Mouse (Mus musculus): Measurements from ENCODE around the gene Bax. TPM values are rescaled to one million over a fixed set of nuclear protein-coding genes. Genes with fewer than 3 reads are reported as not detected.

The Bax gene
- polyA plus RNA-seq, 1 experiment, result not detected

- no peak overlapping the region for H3K27ac ChIP-seq (ENCODE audit: insufficient read depth, low read depth, low read length)
- H3K4me1 ChIP-seq (ENCODE audit: control insufficient read depth, insufficient read depth, low read length), result peaks cover 17% of the 10 kb centered on the region
- H3K4me3 ChIP-seq (ENCODE audit: insufficient read depth, low read depth, low read length), result no peak overlapping the region; the same call in 1 of the 2 replicates
- WGBS, result 9% methylated on average over 37 of the region's 37 CpGs
- TF ChIP-seq POLR2A (IDR thresholded peaks at IDR 0.05; ENCODE audit: insufficient read depth, low read depth, low read length), result no peak
- TF ChIP-seq CTCF (IDR thresholded peaks at IDR 0.05; ENCODE audit: insufficient read depth, low read depth, low read length), result no peak
Observed at GRCm38 (mm10) chr7:45415636-45416035, 51.1 kb downstream of the Bax start.

GRCm38 (mm10) chr7:45414740-45415224 lies 51.9 kb downstream of the Bax start:
- H3K4me1 ChIP-seq (ENCODE audit: control insufficient read depth, insufficient read depth, low read length), result peaks cover 17% of the 10 kb centered on the region
- TF ChIP-seq CTCF (IDR thresholded peaks at IDR 0.05; ENCODE audit: insufficient read depth, low read depth, low read length) (no peak), POLR2A (IDR thresholded peaks at IDR 0.05; ENCODE audit: insufficient read depth, low read depth, low read length) (no peak)
- no peak overlapping the region for H3K27ac ChIP-seq (ENCODE audit: insufficient read depth, low read depth, low read length)
- H3K4me3 ChIP-seq (ENCODE audit: insufficient read depth, low read depth, low read length), result no peak overlapping the region
- 39% methylated on average over 12 of the region's 12 CpGs for WGBS

DNA sequence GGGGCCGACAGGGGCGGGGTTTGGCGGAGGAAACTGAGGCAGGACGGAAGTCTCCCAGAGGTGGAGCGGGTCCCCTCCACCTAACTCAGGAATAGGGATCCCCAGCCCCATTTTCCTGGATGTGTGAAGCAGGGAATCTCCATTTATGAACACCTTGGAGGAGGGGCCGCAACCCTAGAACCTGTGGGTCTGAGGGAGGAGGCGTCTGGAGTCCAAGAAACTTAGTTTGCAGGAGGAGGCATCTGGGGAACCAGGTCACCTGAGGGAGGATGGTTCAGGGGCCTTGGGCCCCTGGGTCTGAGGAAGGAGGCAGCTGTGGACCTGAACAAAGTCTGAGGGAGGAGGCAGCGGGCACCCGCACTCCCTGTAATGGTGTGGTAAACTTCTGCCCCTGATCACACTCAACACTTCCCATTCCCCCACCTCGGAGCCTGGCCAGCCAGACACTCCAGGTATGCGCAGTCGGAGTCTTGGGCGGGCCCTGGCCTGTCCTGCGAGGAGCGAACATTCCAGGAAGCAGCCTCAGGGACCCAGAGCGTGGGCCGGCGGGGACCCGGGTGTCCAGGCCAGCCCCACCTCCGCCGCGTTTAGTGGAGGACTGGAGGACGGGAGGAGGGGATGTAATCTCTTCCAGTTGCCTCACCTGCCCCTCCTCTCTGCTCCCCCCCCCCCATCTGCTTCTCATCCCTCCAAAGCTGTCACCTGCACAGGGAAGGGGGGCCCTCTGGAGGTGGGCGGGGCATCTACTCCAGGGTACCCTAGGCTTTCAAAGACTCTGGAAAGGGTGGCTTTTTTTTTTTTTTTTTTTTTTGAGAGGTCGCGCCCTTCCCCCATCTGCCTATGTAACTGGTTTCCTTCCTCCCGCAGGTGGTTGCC lies 52.6 kb downstream of the Bax start:
- Histone ChIP-seq H3K4me1 (ENCODE audit: control insufficient read depth, insufficient read depth, low read length) (peaks cover 17% of the 10 kb centered on the region), H3K27ac (ENCODE audit: insufficient read depth, low read depth, low read length) (no peak overlapping the region), H3K4me3 (ENCODE audit: insufficient read depth, low read depth, low read length) (no peak overlapping the region)
- no peak for TF ChIP-seq CTCF (IDR thresholded peaks at IDR 0.05; ENCODE audit: insufficient read depth, low read depth, low read length)
- TF ChIP-seq POLR2A (IDR thresholded peaks at IDR 0.05; ENCODE audit: insufficient read depth, low read depth, low read length), result no peak
- 2% methylated on average over 27 of the region's 27 CpGs for WGBS

- Histone ChIP-seq H3K4me3 (ENCODE audit: insufficient read depth, low read depth, low read length) (peak within 1 kb of the TSS; percentile 32; the same call in 1 of the 2 replicates), H3K27ac (ENCODE audit: insufficient read depth, low read depth, low read length) (no peak within 1 kb of the TSS), H3K4me1 (ENCODE audit: control insufficient read depth, insufficient read depth, low read length) (peaks cover 17% of the 10 kb centered on the region)
- 4% methylated on average over 44 of the region's 45 CpGs for WGBS
- no peak for TF ChIP-seq POLR2A (IDR thresholded peaks at IDR 0.05; ENCODE audit: insufficient read depth, low read depth, low read length)
- TF ChIP-seq CTCF (IDR thresholded peaks at IDR 0.05; ENCODE audit: insufficient read depth, low read depth, low read length), result no peak
Observed at GRCm38 (mm10) chr7:45413113-45413863, 53.4 kb downstream of the Bax start, which contains the start of gene Ntf5. Ntf5 (plus strand) TSS chr7:45413695.

GRCm38 (mm10) chr7:45412421-45412820 lies 54.3 kb downstream of the Bax start:
- H3K4me1 ChIP-seq (ENCODE audit: control insufficient read depth, insufficient read depth, low read length), result peaks cover 17% of the 10 kb centered on the region
- H3K27ac ChIP-seq (ENCODE audit: insufficient read depth, low read depth, low read length), result no peak overlapping the region
- 88% methylated on average over 2 of the region's 2 CpGs for WGBS
- no peak overlapping the region for H3K4me3 ChIP-seq (ENCODE audit: insufficient read depth, low read depth, low read length)
- TF ChIP-seq CTCF (IDR thresholded peaks at IDR 0.05; ENCODE audit: insufficient read depth, low read depth, low read length) (no peak), POLR2A (IDR thresholded peaks at IDR 0.05; ENCODE audit: insufficient read depth, low read depth, low read length) (no peak)

Other genes with a start within 250 kb of the Bax start
- not detected in 2 replicates for gene Cd37, start 227.8 kb downstream of the Bax start, polyA plus RNA-seq (2012; ENCODE audit: insufficient read depth, insufficient read length, low replicate concordance, missing spikeins)
- not detected in 2 replicates for gene Slc6a16, start 225.8 kb downstream of the Bax start, polyA plus RNA-seq (2012; ENCODE audit: insufficient read depth, insufficient read length, low replicate concordance, missing spikeins)
- not detected in 2 replicates for gene Slc6a21, start 189.4 kb downstream of the Bax start, polyA plus RNA-seq (2012; ENCODE audit: insufficient read depth, insufficient read length, low replicate concordance, missing spikeins)
- gene Trpm4, start 133.1 kb downstream of the Bax start, polyA plus RNA-seq (2012; ENCODE audit: insufficient read depth, insufficient read length, low replicate concordance, missing spikeins), result not detected in 2 replicates
- gene Hrc, start 131.6 kb downstream of the Bax start, polyA plus RNA-seq (2012; ENCODE audit: insufficient read depth, insufficient read length, low replicate concordance, missing spikeins), result not detected in 2 replicates
- not detected in 2 replicates for gene Ppfia3, start 99.9 kb downstream of the Bax start, polyA plus RNA-seq (2012; ENCODE audit: insufficient read depth, insufficient read length, low replicate concordance, missing spikeins)
- not detected in 2 replicates for gene Lin7b, start 96.3 kb downstream of the Bax start, polyA plus RNA-seq (2012; ENCODE audit: insufficient read depth, insufficient read length, low replicate concordance, missing spikeins)
- gene Snrnp70, start 71.2 kb downstream of the Bax start, polyA plus RNA-seq (2012; ENCODE audit: insufficient read depth, insufficient read length, low replicate concordance, missing spikeins), result 1,039 and 1,720 TPM in 2 replicates
- gene Kcna7, start 61.2 kb downstream of the Bax start, polyA plus RNA-seq (2012; ENCODE audit: insufficient read depth, insufficient read length, low replicate concordance, missing spikeins), result not detected in 2 replicates
- not detected in 2 replicates for gene Ntf5, start 53.2 kb downstream of the Bax start, polyA plus RNA-seq (2012; ENCODE audit: insufficient read depth, insufficient read length, low replicate concordance, missing spikeins)
- not detected in 2 replicates for gene Lhb, start 46.1 kb downstream of the Bax start, polyA plus RNA-seq (2012; ENCODE audit: insufficient read depth, insufficient read length, low replicate concordance, missing spikeins)
- gene Gys1, start 32.1 kb downstream of the Bax start, polyA plus RNA-seq (2012; ENCODE audit: insufficient read depth, insufficient read length, low replicate concordance, missing spikeins), result not detected in 2 replicates
- gene Ruvbl2, start 28.8 kb downstream of the Bax start, polyA plus RNA-seq (2012; ENCODE audit: insufficient read depth, insufficient read length, low replicate concordance, missing spikeins), result not detected in 2 replicates
- 553 and 835 TPM in 2 replicates for gene Ftl1, start 7.0 kb downstream of the Bax start, polyA plus RNA-seq (2012; ENCODE audit: insufficient read depth, insufficient read length, low replicate concordance, missing spikeins)
- not detected in 2 replicates for gene Tulp2, start 15.0 kb upstream of the Bax start, polyA plus RNA-seq (2012; ENCODE audit: insufficient read depth, insufficient read length, low replicate concordance, missing spikeins)
- not detected in 2 replicates for gene Gm45808, start 19.9 kb upstream of the Bax start, polyA plus RNA-seq (2012; ENCODE audit: insufficient read depth, insufficient read length, low replicate concordance, missing spikeins)
- not detected in 2 replicates for gene Dhdh, start 21.9 kb upstream of the Bax start, polyA plus RNA-seq (2012; ENCODE audit: insufficient read depth, insufficient read length, low replicate concordance, missing spikeins)
- not detected in 2 replicates for gene Nucb1, start 43.5 kb upstream of the Bax start, polyA plus RNA-seq (2012; ENCODE audit: insufficient read depth, insufficient read length, low replicate concordance, missing spikeins)
- not detected in 2 replicates for gene Ppp1r15a, start 59.4 kb upstream of the Bax start, polyA plus RNA-seq (2012; ENCODE audit: insufficient read depth, insufficient read length, low replicate concordance, missing spikeins)
- not detected in 2 replicates for gene Plekha4, start 59.4 kb upstream of the Bax start, polyA plus RNA-seq (2012; ENCODE audit: insufficient read depth, insufficient read length, low replicate concordance, missing spikeins)
- gene Hsd17b14, start 88.0 kb upstream of the Bax start, polyA plus RNA-seq (2012; ENCODE audit: insufficient read depth, insufficient read length, low replicate concordance, missing spikeins), result not detected in 2 replicates
- gene Bcat2, start 103.3 kb upstream of the Bax start, polyA plus RNA-seq (2012; ENCODE audit: insufficient read depth, insufficient read length, low replicate concordance, missing spikeins), result not detected in 2 replicates
- gene Fgf21, start 148.6 kb upstream of the Bax start, polyA plus RNA-seq (2012; ENCODE audit: insufficient read depth, insufficient read length, low replicate concordance, missing spikeins), result not detected in 2 replicates
- gene Fut1, start 150.4 kb upstream of the Bax start, polyA plus RNA-seq (2012; ENCODE audit: insufficient read depth, insufficient read length, low replicate concordance, missing spikeins), result not detected in 2 replicates
- not detected in 2 replicates for gene Izumo1, start 154.9 kb upstream of the Bax start, polyA plus RNA-seq (2012; ENCODE audit: insufficient read depth, insufficient read length, low replicate concordance, missing spikeins)
- gene Rasip1, start 160.6 kb upstream of the Bax start, polyA plus RNA-seq (2012; ENCODE audit: insufficient read depth, insufficient read length, low replicate concordance, missing spikeins), result not detected in 2 replicates
- gene Mamstr, start 173.1 kb upstream of the Bax start, polyA plus RNA-seq (2012; ENCODE audit: insufficient read depth, insufficient read length, low replicate concordance, missing spikeins), result not detected in 2 replicates
- not detected in 2 replicates for gene Fut2, start 199.5 kb upstream of the Bax start, polyA plus RNA-seq (2012; ENCODE audit: insufficient read depth, insufficient read length, low replicate concordance, missing spikeins)
- not detected in 2 replicates for gene Ntn5, start 217.1 kb upstream of the Bax start, polyA plus RNA-seq (2012; ENCODE audit: insufficient read depth, insufficient read length, low replicate concordance, missing spikeins)
- not detected in 2 replicates for gene Sec1, start 227.5 kb upstream of the Bax start, polyA plus RNA-seq (2012; ENCODE audit: insufficient read depth, insufficient read length, low replicate concordance, missing spikeins)
- not detected in 2 replicates for gene Car11, start 232.9 kb upstream of the Bax start, polyA plus RNA-seq (2012; ENCODE audit: insufficient read depth, insufficient read length, low replicate concordance, missing spikeins)
- 386 TPM in 1 of 2 replicates, not detected in the other for gene Dbp, start 238.2 kb upstream of the Bax start, polyA plus RNA-seq (2012; ENCODE audit: insufficient read depth, insufficient read length, low replicate concordance, missing spikeins)
- gene Rpl18, start 248.6 kb upstream of the Bax start, polyA plus RNA-seq (2012; ENCODE audit: insufficient read depth, insufficient read length, low replicate concordance, missing spikeins), result not detected in 2 replicates

Data from olfactory bulb, adult 2 months (tissue).